Mouse (Mus musculus) CD4-positive, CD25-positive, alpha-beta regulatory T cell, adult 4 months (primary cell): ENCODE results near the gene Dusp8. TPM values are rescaled to one million over a fixed set of nuclear protein-coding genes. Genes with fewer than 3 reads are reported as not detected.

Source experiments
- ATAC-seq: one replicate; pipeline ENCODE4 v1.8.0; 2017
- polyA plus RNA-seq, 2 experiments: library from polyadenylated mRNA; unstranded; fragments of 100-300 nt; shearing (Covaris generic); gene quantifications; one replicate each; pipeline ENCODE4 v1.2.1; 2017

Gene Dusp8
- polyA plus RNA-seq, 2 experiments from 2014 or later = 0.17 TPM; not detected in 1

- no peak for ATAC-seq
Observed at GRCm38 (mm10) chr7:142084820-142085219, 10.8 kb downstream of the Dusp8 start.

GRCm38 (mm10) chr7:142084395-142084794 lies 11.2 kb downstream of the Dusp8 start:
- no peak for ATAC-seq

GRCm38 (mm10) chr7:142083588-142084317 lies 11.9 kb downstream of the Dusp8 start:
- ATAC-seq = no peak

- ATAC-seq = no peak
Observed at GRCm38 (mm10) chr7:142082607-142083006, 13.0 kb downstream of the Dusp8 start.

GRCm38 (mm10) chr7:142082179-142082578 lies 13.5 kb downstream of the Dusp8 start:
- ATAC-seq = no peak

GRCm38 (mm10) chr7:142081736-142082135 lies 13.9 kb downstream of the Dusp8 start:
- no peak for ATAC-seq

GRCm38 (mm10) chr7:142080876-142081275 lies 14.8 kb downstream of the Dusp8 start:
- ATAC-seq = no peak

GRCm38 (mm10) chr7:142079365-142079764 lies 16.3 kb downstream of the Dusp8 start:
- ATAC-seq = no peak

- ATAC-seq = no peak
Observed at GRCm38 (mm10) chr7:142077138-142077537, 18.5 kb downstream of the Dusp8 start.

GRCm38 (mm10) chr7:142074146-142074886 lies 21.3 kb downstream of the Dusp8 start:
- ATAC-seq = no peak

GRCm38 (mm10) chr7:142071717-142072116 lies 23.9 kb downstream of the Dusp8 start:
- ATAC-seq = no peak

- ATAC-seq = peak; percentile 32
Observed at GRCm38 (mm10) chr7:142071212-142071578, 24.4 kb downstream of the Dusp8 start.

- peak; percentile 72 for ATAC-seq
Observed at GRCm38 (mm10) chr7:142070458-142071211, 25.0 kb downstream of the Dusp8 start.

GRCm38 (mm10) chr7:142068429-142068828 lies 27.2 kb downstream of the Dusp8 start:
- ATAC-seq = no peak

- ATAC-seq = peak; percentile 83
Observed at GRCm38 (mm10) chr7:142060931-142061565, 34.6 kb downstream of the Dusp8 start, which contains the start of gene Mob2. Gene Mob2, minus strand, starts transcription at chr7:142061065.

GRCm38 (mm10) chr7:142060185-142060930 lies 35.3 kb downstream of the Dusp8 start:
- ATAC-seq = peak; percentile 27

GRCm38 (mm10) chr7:142059024-142059423 lies 36.6 kb downstream of the Dusp8 start:
- ATAC-seq = no peak

- no peak for ATAC-seq
Observed at GRCm38 (mm10) chr7:142057121-142057520, 38.5 kb downstream of the Dusp8 start.

GRCm38 (mm10) chr7:142056601-142057061 lies 39.0 kb downstream of the Dusp8 start:
- ATAC-seq = peak; percentile 67

GRCm38 (mm10) chr7:142055431-142055830 lies 40.2 kb downstream of the Dusp8 start:
- no peak for ATAC-seq

- no peak for ATAC-seq
Observed at GRCm38 (mm10) chr7:142050536-142050935, 45.1 kb downstream of the Dusp8 start.

- ATAC-seq = no peak
Observed at GRCm38 (mm10) chr7:142045932-142046331, 49.7 kb downstream of the Dusp8 start.
